Mouse (Mus musculus) heart, adult 8-10 months (tissue): ENCODE results near the gene Olfr1186. TPM values are rescaled to one million over a fixed set of nuclear protein-coding genes. Genes with fewer than 3 reads are reported as not detected.
"Not testable (repeated sequence)": the region's sequence is repeated elsewhere in the genome, so short reads cannot be mapped to it uniquely, and the experiment has no call there.

Source experiments
- DNase-seq: peaks from one replicate; pipeline ENCODE4 v3.0.0; 2022; ENCODE audit warnings: low spot score
- total RNA-seq, 4 experiments: library from RNA; stranded (reverse); gene quantifications; 2 replicates each; pipeline ENCODE4 v1.2.4; 2022

Olfr1186 gene
- not detected for total RNA-seq

DNA sequence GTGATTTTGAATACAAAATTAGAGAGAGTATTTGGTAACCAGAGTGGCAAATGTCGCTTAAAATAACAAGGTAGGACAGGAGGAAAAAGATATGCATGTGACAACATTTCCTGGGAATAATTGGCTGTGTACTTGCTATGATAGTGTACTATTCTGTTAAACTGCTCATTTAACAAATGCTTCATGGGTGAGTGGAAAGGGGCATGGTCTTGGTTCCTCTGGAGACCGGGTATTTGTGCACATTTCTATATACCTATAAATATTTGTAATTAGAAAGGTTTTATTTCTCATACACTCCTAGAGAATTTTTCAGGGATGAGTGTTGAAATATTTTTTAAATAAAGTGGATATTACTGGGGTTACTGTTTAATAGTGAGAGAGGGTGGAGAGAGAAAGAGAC lies at the start of gene Olfr1186:
TSS of gene Olfr1186 (plus strand) at position 301 of the 400 bp plus-strand sequence.
- DNase-seq: no peak

DNA sequence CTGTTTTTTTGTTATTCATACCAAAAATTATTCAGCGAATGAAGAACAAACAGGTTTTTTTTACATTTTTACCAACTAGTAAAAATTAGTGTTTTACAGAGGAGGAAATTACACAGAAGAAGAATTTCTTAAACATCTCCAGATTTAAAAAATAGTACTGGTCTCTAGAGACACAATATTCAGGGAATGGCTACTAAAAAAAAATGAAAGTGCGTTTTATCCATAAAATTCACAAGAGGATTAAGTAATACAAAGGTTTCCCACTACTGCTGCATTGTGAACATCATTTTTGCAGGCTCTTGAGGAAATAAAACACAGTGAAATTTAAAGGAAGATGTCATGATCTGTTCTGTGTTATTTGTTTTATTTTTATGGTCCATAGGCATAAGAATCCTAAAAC lies 35.1 kb upstream of the Olfr1186 start, which contains the start of gene Olfr1184:
TSS of gene Olfr1184 (plus strand) at position 301 of the 400 bp plus-strand sequence.
- DNase-seq: no peak

- DNase-seq: no peak
Observed at GRCm38 (mm10) chr2:88493020-88493419, 25.3 kb upstream of the Olfr1186 start, which contains the start of gene Olfr1185-ps1. TSS of gene Olfr1185-ps1 (plus strand) at chr2:88493320.

DNA sequence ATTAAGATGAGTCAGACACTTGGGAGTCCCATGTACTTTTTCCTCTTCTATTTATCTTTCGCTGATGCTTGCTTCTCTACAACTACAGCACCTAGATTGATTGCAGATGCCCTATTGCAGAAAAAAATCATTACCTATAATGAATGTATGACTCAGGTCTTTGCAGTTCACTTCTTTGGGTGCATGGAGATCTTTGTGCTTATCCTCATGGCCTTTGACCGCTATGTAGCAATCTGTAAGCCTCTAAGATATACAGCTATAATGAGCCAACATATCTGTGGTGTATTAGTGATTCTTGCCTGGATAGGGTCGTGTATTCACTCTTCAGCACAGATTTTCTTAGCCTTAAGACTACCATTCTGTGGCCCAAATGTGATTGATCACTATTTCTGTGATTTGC lies 7.4 kb downstream of the Olfr1186 start:
- no peak for DNase-seq

- DNase-seq: no peak
Observed at GRCm38 (mm10) chr2:88556635-88557034, 38.3 kb downstream of the Olfr1186 start, which contains the start of gene Olfr1188. TSS of gene Olfr1188 (plus strand) at chr2:88556935.

DNA sequence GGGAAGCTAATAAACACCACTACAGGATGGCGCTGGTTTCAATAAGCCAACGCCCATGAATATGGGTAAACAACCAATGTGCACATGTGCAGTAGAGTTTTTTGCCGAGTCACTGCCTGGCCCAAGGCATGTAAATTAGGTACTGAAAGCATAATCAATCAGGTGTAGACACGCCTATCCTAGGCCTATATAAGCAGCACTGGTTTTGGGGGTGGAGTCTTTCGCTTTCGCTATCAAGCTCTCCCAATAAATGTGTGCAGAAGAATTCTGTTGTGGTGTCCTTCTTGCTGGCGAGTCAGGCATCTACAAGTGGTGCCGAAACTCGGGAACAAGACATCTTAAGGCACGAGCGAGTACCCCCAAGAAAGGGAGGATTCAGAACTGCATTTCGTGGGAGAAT lies 54.3 kb downstream of the Olfr1186 start:
- DNase-seq: not testable (repeated sequence)

Other genes starting within 250 kb of the Olfr1186 start
- not detected for gene Olfr1173, start 238.7 kb upstream of the Olfr1186 start, total RNA-seq
- gene Olfr1174-ps, start 203.4 kb upstream of the Olfr1186 start, total RNA-seq: not detected
- gene Olfr1175-ps, start 191.3 kb upstream of the Olfr1186 start, total RNA-seq: not detected
- gene Olfr1176, start 181.8 kb upstream of the Olfr1186 start, total RNA-seq: not detected
- gene Olfr1177-ps, start 172.1 kb upstream of the Olfr1186 start, total RNA-seq: not detected
- not detected for gene Olfr1178, start 131.5 kb upstream of the Olfr1186 start, total RNA-seq
- not detected for gene Olfr1179, start 112.1 kb upstream of the Olfr1186 start, total RNA-seq
- gene Olfr1180, start 99.4 kb upstream of the Olfr1186 start, total RNA-seq: not detected
- gene Olfr1181, start 92.4 kb upstream of the Olfr1186 start, total RNA-seq: not detected
- not detected for gene Gm13757, start 69.4 kb upstream of the Olfr1186 start, total RNA-seq
- not detected for gene Olfr1183, start 63.7 kb upstream of the Olfr1186 start, total RNA-seq
- gene Olfr1184, start 35.0 kb upstream of the Olfr1186 start, total RNA-seq: not detected
- gene Olfr1185-ps1, start 25.2 kb upstream of the Olfr1186 start, total RNA-seq: not detected
- gene Olfr1188, start 38.4 kb downstream of the Olfr1186 start, total RNA-seq: not detected
- not detected for gene Olfr1189, start 67.9 kb downstream of the Olfr1186 start, total RNA-seq
- gene Olfr1191-ps1, start 122.0 kb downstream of the Olfr1186 start, total RNA-seq: not detected
- gene Olfr1192-ps1, start 130.0 kb downstream of the Olfr1186 start, total RNA-seq: not detected
- not detected for gene Olfr1193, start 157.1 kb downstream of the Olfr1186 start, total RNA-seq
- gene Olfr1195, start 170.6 kb downstream of the Olfr1186 start, total RNA-seq: not detected
- gene Olfr1196, start 186.0 kb downstream of the Olfr1186 start, total RNA-seq: not detected
- not detected for gene Olfr1197, start 213.8 kb downstream of the Olfr1186 start, total RNA-seq
- not detected for gene Olfr1198, start 232.8 kb downstream of the Olfr1186 start, total RNA-seq
- gene Olfr1199, start 241.9 kb downstream of the Olfr1186 start, total RNA-seq: not detected